Mouse (Mus musculus) testis, adult 2 months (tissue): ENCODE results near the gene Dnah17. TPM values are rescaled to one million over a fixed set of nuclear protein-coding genes. Genes with fewer than 3 reads are reported as not detected.
A peak's percentile ranks its signal among the peaks of the same experiment; 100 is the strongest.

Experiments used
- H3K27ac ChIP-seq: fragments of 200-500 bp; 2 replicates; pipeline ENCODE4 v1.5.1; 2012; ENCODE audit warnings: low read depth, low read length; ENCODE audit not compliant: control insufficient read depth, insufficient read depth
- H3K27me3 ChIP-seq: fragments of 200-500 bp; 2 replicates; pipeline ENCODE4 v1.6.1; 2012; ENCODE audit warnings: mild to moderate bottlenecking, low read length, moderate library complexity; ENCODE audit not compliant: control insufficient read depth, insufficient read depth
- H3K36me3 ChIP-seq: fragments of 200-500 bp; 2 replicates; pipeline ENCODE4 v1.6.1; 2012; ENCODE audit warnings: mild to moderate bottlenecking, low read length; ENCODE audit not compliant: control insufficient read depth, insufficient read depth
- H3K4me1 ChIP-seq: fragments of 200-500 bp; 2 replicates; pipeline ENCODE4 v1.6.1; 2012; ENCODE audit warnings: low read length; ENCODE audit not compliant: control insufficient read depth, insufficient read depth
- H3K4me3 ChIP-seq: fragments of 200-500 bp; 2 replicates; pipeline ENCODE4 v1.5.1; 2012; ENCODE audit warnings: low read depth, mild to moderate bottlenecking, low read length, moderate library complexity, mixed read lengths; ENCODE audit not compliant: control insufficient read depth
- CTCF ChIP-seq: fragments of 200-500 bp; IDR thresholded peaks from 2 replicates; pipeline ENCODE4 v1.5.1; 2012; ENCODE audit warnings: low read depth, mild to moderate bottlenecking, inconsistent platforms, low read length, moderate library complexity; ENCODE audit not compliant: control insufficient read depth, insufficient read depth, insufficient replicate concordance
- POLR2A ChIP-seq: fragments of 200-500 bp; IDR thresholded peaks from 2 replicates; pipeline ENCODE4 v1.6.1; 2012; ENCODE audit warnings: low read depth, mild to moderate bottlenecking, inconsistent platforms, low read length, moderate library complexity; ENCODE audit not compliant: control insufficient read depth
- polyA plus RNA-seq: library from polyadenylated mRNA; depleted of rRNA; stranded (reverse); fragments of >200 nt; gene quantifications from 2 replicates; pipeline ENCODE4 v1.2.3, GENCODE M21; 2012; rRNA removed

Dnah17 gene
- 34.0 and 35.8 TPM in 2 replicates for polyA plus RNA-seq

GRCm38 (mm10) chr11:118130534-118130933 is at the start of gene Dnah17:
Gene Dnah17, minus strand, starts transcription at chr11:118130634.
- Histone ChIP-seq H3K27me3 (no peaks in the 10 kb centered on the region), H3K36me3 (peaks cover 2% of the 10 kb centered on the region; the same call in 1 of the 2 replicates), H3K4me1 (peaks cover 13% of the 10 kb centered on the region), H3K27ac (peak within 1 kb of the TSS; percentile 95), H3K4me3 (peak within 1 kb of the TSS; percentile 89)
- TF ChIP-seq CTCF: no peak
- peak; percentile 71 for TF ChIP-seq POLR2A

DNA sequence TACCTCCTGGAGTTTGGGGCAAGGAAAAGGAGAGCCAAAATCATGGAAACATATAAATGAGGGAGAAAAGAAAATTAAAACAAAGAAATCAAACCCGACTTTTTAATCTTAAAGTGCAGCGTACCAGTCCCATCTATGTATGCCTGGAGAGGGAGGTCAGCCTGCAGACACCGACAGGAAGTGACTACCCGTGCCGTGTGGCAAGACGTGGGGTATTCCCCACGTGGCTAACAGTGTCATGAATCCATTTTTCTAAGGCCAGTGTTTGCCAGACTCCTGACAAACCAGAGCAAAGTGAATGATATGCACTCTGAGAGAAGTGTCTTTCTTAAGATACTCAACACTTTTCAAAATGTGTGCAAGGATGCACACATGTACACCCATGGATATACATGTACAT is 49.8 kb upstream of the Dnah17 start:
- no peaks in the 10 kb centered on the region; the same call in none of the 2 replicates for H3K36me3 ChIP-seq
- H3K27me3 ChIP-seq: no peaks in the 10 kb centered on the region
- H3K4me3 ChIP-seq: no peak overlapping the region
- no peak overlapping the region for H3K27ac ChIP-seq
- no peak for TF ChIP-seq POLR2A
- no peak for TF ChIP-seq CTCF
- no peaks in the 10 kb centered on the region for H3K4me1 ChIP-seq

GRCm38 (mm10) chr11:118178236-118178635 is 47.8 kb upstream of the Dnah17 start:
- Histone ChIP-seq H3K4me1 (no peaks in the 10 kb centered on the region), H3K4me3 (no peak overlapping the region), H3K27ac (no peak overlapping the region), H3K27me3 (no peaks in the 10 kb centered on the region), H3K36me3 (no peaks in the 10 kb centered on the region; the same call in none of the 2 replicates)
- TF ChIP-seq POLR2A: no peak
- no peak for TF ChIP-seq CTCF

DNA sequence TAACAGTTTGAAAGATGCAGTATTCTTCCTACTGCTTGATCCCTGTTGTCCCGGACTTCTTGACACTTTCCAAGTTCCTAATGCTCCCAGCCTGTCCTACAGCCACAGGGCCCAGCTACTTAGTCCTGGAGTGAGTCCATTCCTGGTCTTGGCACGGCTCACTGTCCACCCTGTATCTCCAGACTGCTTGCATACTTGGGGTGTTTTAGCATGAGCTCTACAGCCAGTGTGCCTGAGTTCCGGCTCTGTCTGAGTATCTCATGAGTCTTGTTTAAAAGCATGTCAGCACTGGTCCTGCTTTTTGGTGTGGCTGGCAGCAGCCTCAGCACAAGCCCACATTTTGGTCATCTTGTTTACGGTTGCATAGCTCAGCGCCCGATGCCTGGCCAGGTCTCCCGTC is 44.3 kb upstream of the Dnah17 start:
- Histone ChIP-seq H3K36me3 (peaks cover 2% of the 10 kb centered on the region), H3K27me3 (no peaks in the 10 kb centered on the region), H3K4me1 (no peaks in the 10 kb centered on the region), H3K27ac (no peak overlapping the region), H3K4me3 (no peak overlapping the region)
- no peak for TF ChIP-seq POLR2A
- TF ChIP-seq CTCF: no peak

GRCm38 (mm10) chr11:118172768-118173167 is 42.3 kb upstream of the Dnah17 start:
- Histone ChIP-seq H3K27ac (no peak overlapping the region; the same call in 1 of the 2 replicates), H3K4me1 (no peaks in the 10 kb centered on the region), H3K27me3 (no peaks in the 10 kb centered on the region), H3K4me3 (no peak overlapping the region), H3K36me3 (peaks cover 2% of the 10 kb centered on the region)
- no peak for TF ChIP-seq CTCF
- TF ChIP-seq POLR2A: no peak

GRCm38 (mm10) chr11:118170333-118170732 is 39.9 kb upstream of the Dnah17 start:
- Histone ChIP-seq H3K4me1 (no peaks in the 10 kb centered on the region), H3K36me3 (peaks cover 2% of the 10 kb centered on the region), H3K27me3 (no peaks in the 10 kb centered on the region), H3K4me3 (no peak overlapping the region), H3K27ac (no peak overlapping the region)
- TF ChIP-seq POLR2A (no peak), CTCF (no peak)

DNA sequence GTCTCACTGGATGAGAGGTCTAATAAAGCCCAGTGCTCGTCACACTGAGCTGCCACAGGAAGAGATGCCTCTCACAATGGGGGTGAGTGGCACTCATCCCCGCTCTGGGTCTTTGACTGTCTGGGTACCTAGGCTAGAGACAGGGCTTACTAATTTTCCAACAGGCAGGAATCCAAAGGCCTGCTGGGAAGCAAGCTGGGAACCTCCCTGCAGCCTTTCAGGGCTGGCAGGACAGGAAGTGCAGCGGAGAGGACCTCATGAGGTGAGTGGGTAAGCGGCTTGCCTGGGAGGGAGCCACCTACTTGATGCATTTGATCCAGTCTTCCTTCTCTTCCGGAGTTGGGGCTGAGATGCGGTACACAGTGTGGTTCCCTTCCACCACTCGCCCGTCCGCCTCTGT is 38.3 kb upstream of the Dnah17 start:
- Histone ChIP-seq H3K4me3 (no peak overlapping the region), H3K27me3 (no peaks in the 10 kb centered on the region), H3K36me3 (peaks cover 2% of the 10 kb centered on the region), H3K4me1 (no peaks in the 10 kb centered on the region), H3K27ac (no peak overlapping the region)
- no peak for TF ChIP-seq CTCF
- no peak for TF ChIP-seq POLR2A

DNA sequence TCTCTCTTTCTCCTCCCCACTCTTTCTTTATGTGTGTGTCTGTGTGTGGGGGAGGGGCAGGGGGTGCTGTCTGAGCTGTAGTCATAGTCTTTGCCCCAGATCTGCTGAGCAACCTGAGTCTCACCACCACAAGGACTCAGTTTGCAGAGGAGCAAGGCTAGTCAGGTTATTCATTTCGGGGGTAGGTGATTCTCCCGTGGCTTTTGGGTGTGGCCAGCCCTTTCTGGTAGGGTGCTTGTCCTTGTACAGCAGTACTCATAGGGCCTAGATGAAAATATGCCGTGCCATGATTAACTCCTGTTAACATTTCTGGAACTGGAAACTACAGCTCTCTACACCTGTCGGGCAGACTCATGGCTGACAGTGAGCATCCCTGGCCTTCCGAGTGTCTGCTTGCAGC is 36.2 kb upstream of the Dnah17 start:
- H3K27ac ChIP-seq: no peak overlapping the region
- TF ChIP-seq POLR2A (no peak), CTCF (no peak)
- H3K27me3 ChIP-seq: no peaks in the 10 kb centered on the region
- H3K4me1 ChIP-seq: no peaks in the 10 kb centered on the region
- peaks cover 2% of the 10 kb centered on the region for H3K36me3 ChIP-seq
- no peak overlapping the region for H3K4me3 ChIP-seq
